Mouse (Mus musculus): ENCODE results near the gene Tprgl.

- TF ChIP-seq CTCF (IDR thresholded peaks at IDR 0.05; ENCODE audit: control insufficient read depth, insufficient read depth, insufficient read length): peak; percentile 92
- TF ChIP-seq MAX (IDR thresholded peaks at IDR 0.05): no peak
Observed at GRCm38 (mm10) chr4:154159002-154159401, 1.5 kb downstream of the Tprgl start.

Data from C2C12 (cell line).